Mouse (Mus musculus) CH12.LX (cell line): ENCODE measurements around the gene Vps33a. TPM values are rescaled to one million over a fixed set of nuclear protein-coding genes. Genes with fewer than 3 reads are reported as not detected.

ENCODE experiments used
- DNase-seq: peaks from one replicate; pipeline ENCODE4 v3.0.0-alpha.2; 2013; ENCODE audit errors: extremely low read depth
- H3K27ac ChIP-seq: 2 replicates; pipeline ENCODE4 v1.5.1; 2012; ENCODE audit warnings: low read depth, mild to moderate bottlenecking, control low read depth, moderate library complexity; ENCODE audit not compliant: insufficient read depth
- H3K27me3 ChIP-seq: replicated peaks from 2 replicates; pipeline ENCODE3; 2012; ENCODE audit warnings: inconsistent platforms
- H3K36me3 ChIP-seq, 2 experiments: replicated peaks in 1 of 2; 2 replicates each; pipeline versions ENCODE3 to v1.6.1; 2012; ENCODE audit warnings: inconsistent platforms in 1 of 2, low read length in 1 of 2, mild to moderate bottlenecking in 1 of 2, mixed read lengths in 1 of 2, moderate library complexity in 1 of 2; ENCODE audit not compliant: control insufficient read depth in 1 of 2, insufficient read depth in 1 of 2
- H3K4me1 ChIP-seq, 2 experiments: 2 replicates each; pipeline ENCODE4 v1.6.1; 2012; ENCODE audit warnings: inconsistent platforms in 1 of 2, moderate library complexity in 1 of 2; ENCODE audit not compliant: insufficient read depth in 2 of 2, control insufficient read depth in 1 of 2
- H3K4me2 ChIP-seq: 2 replicates; pipeline ENCODE4 v1.6.1; 2012; ENCODE audit warnings: low read depth, mild to moderate bottlenecking, control low read depth; ENCODE audit not compliant: poor library complexity, insufficient read depth, severe bottlenecking
- H3K4me3 ChIP-seq, 3 experiments: fragments of 150-350 bp in 1 of 3; sonication (generic) in 1 of 3; replicated peaks in 1 of 3; 2 replicates each; pipeline versions ENCODE3 to v1.5.1; 2011 to 2012; ENCODE audit warnings: low read depth in 2 of 3, low read length in 2 of 3, mild to moderate bottlenecking in 2 of 3, moderate library complexity in 2 of 3, control low read depth in 1 of 3, improper control_type of control experiment in 1 of 3, inconsistent platforms in 1 of 3, mixed read lengths in 1 of 3; ENCODE audit not compliant: poor library complexity in 1 of 3
- H3K79me2 ChIP-seq: replicated peaks from 2 replicates; pipeline ENCODE4 v1.6.1; 2012; ENCODE audit warnings: mild to moderate bottlenecking, moderate library complexity; ENCODE audit not compliant: control insufficient read depth, poor library complexity, insufficient read depth, severe bottlenecking; ENCODE audit errors: extremely low read depth
- H3K9ac ChIP-seq: 2 replicates; pipeline ENCODE4 v1.6.1; 2012; ENCODE audit warnings: low read depth, mild to moderate bottlenecking, control low read depth, moderate library complexity; ENCODE audit not compliant: insufficient read depth
- H3K9me3 ChIP-seq: replicated peaks from 2 replicates; pipeline ENCODE3; 2012; ENCODE audit warnings: low read length, inconsistent platforms, mixed read lengths
- BHLHE40 ChIP-seq: IDR thresholded peaks from 2 replicates; pipeline ENCODE4 v1.6.1; 2011; ENCODE audit warnings: mild to moderate bottlenecking, low read depth, low read length, improper control_type of control experiment
- CHD1 ChIP-seq: IDR thresholded peaks from 2 replicates; pipeline ENCODE4 v1.6.1; 2012; ENCODE audit warnings: low read depth, low read length, improper control_type of control experiment, inconsistent platforms
- CTCF ChIP-seq, 2 experiments: IDR thresholded peaks in 1 of 2; conservative IDR thresholded peaks in 1 of 2; 2 replicates each; pipeline ENCODE4 v1.5.1; 2011 to 2012; ENCODE audit warnings: low read depth in 2 of 2, low read length in 2 of 2, improper control_type of control experiment in 1 of 2, inconsistent platforms in 1 of 2, mild to moderate bottlenecking in 1 of 2, moderate library complexity in 1 of 2
- ELF1 ChIP-seq: IDR thresholded peaks from 2 replicates; pipeline ENCODE4 v1.6.1; 2014; ENCODE audit warnings: low read depth, mild to moderate bottlenecking, inconsistent platforms, low read length, improper control_type of control experiment
- GABPA ChIP-seq: IDR thresholded peaks from 2 replicates; pipeline ENCODE4 v1.6.1; 2012; ENCODE audit warnings: low read depth, low read length, improper control_type of control experiment, inconsistent platforms; ENCODE audit not compliant: insufficient replicate concordance
- IRF4 ChIP-seq: IDR thresholded peaks from 2 replicates; pipeline ENCODE4 v1.6.1; 2014; ENCODE audit warnings: low read depth, mild to moderate bottlenecking, inconsistent platforms, low read length, improper control_type of control experiment
- MAFK ChIP-seq: IDR thresholded peaks from 2 replicates; pipeline ENCODE4 v1.6.1; 2011; ENCODE audit warnings: low read length, improper control_type of control experiment; ENCODE audit not compliant: insufficient replicate concordance
- MAX ChIP-seq: IDR thresholded peaks from 2 replicates; pipeline ENCODE4 v1.6.1; 2011; ENCODE audit warnings: low read length, improper control_type of control experiment
- MXI1 ChIP-seq: IDR thresholded peaks from 2 replicates; pipeline ENCODE4 v1.6.1; 2011; ENCODE audit warnings: mild to moderate bottlenecking, low read depth, low read length, improper control_type of control experiment
- MYC ChIP-seq: IDR thresholded peaks from 2 replicates; pipeline ENCODE4 v1.6.1; 2011; ENCODE audit warnings: low read depth, mild to moderate bottlenecking, improper control_type of control experiment, low read length
- NELFE ChIP-seq: IDR thresholded peaks from 2 replicates; pipeline ENCODE4 v1.6.1; 2011; ENCODE audit warnings: low read depth, low read length, improper control_type of control experiment
- NRF1 ChIP-seq: IDR thresholded peaks from 2 replicates; pipeline ENCODE4 v1.6.1; 2014; ENCODE audit warnings: low read depth, mild to moderate bottlenecking, inconsistent platforms, low read length, improper control_type of control experiment, moderate library complexity
- POLR2A ChIP-seq: IDR thresholded peaks from 2 replicates; pipeline ENCODE4 v1.6.1; 2011; ENCODE audit warnings: low read depth, mild to moderate bottlenecking, improper control_type of control experiment, low read length
- POLR2AphosphoS2 ChIP-seq: IDR thresholded peaks from 2 replicates; pipeline ENCODE4 v1.6.1; 2011; ENCODE audit warnings: low read depth, low read length, improper control_type of control experiment
- RAD21 ChIP-seq: IDR thresholded peaks from 2 replicates; pipeline ENCODE4 v1.6.1; 2011; ENCODE audit warnings: low read depth, mild to moderate bottlenecking, low read length, improper control_type of control experiment, moderate library complexity
- SIN3A ChIP-seq: IDR thresholded peaks from 2 replicates; pipeline ENCODE4 v1.6.1; 2012; ENCODE audit warnings: low read length, improper control_type of control experiment, inconsistent platforms
- UBTF ChIP-seq: IDR thresholded peaks from 2 replicates; pipeline ENCODE4 v1.6.1; 2012; ENCODE audit warnings: low read depth, mild to moderate bottlenecking, inconsistent platforms, low read length, improper control_type of control experiment, moderate library complexity
- USF1 ChIP-seq: IDR thresholded peaks from 2 replicates; pipeline ENCODE4 v1.6.1; 2014; ENCODE audit warnings: low read depth, mild to moderate bottlenecking, inconsistent platforms, low read length, improper control_type of control experiment
- USF2 ChIP-seq: conservative IDR thresholded peaks from 2 replicates; pipeline ENCODE4 v1.6.1; 2011; ENCODE audit warnings: low read depth, low read length, improper control_type of control experiment
- ZMIZ1 ChIP-seq: IDR thresholded peaks from 2 replicates; pipeline ENCODE4 v1.6.1; 2012; ENCODE audit warnings: low read depth, mild to moderate bottlenecking, inconsistent platforms, low read length, improper control_type of control experiment
- dilution Hi-C: fragments of 300-500 bp; cut with MboI; formaldehyde crosslinking; loops from 2 replicates; pipeline ENCODE4 v1.14.3; 2020; ENCODE audit warnings: low sequenced_read_pairs; ENCODE audit not compliant: extremely low pct_unique_long_range_greater_than_20kb, extremely low pct_ligation_motif_present
- in situ Hi-C: fragments of 300-500 bp; cut with MboI; formaldehyde crosslinking; loops from 3 replicates; pipeline ENCODE4 v1.14.3; 2019; ENCODE audit warnings: low sequenced_read_pairs, low pct_ligation_motif_present, low pct_unique_long_range_greater_than_20kb, mixed read lengths
- polyA plus RNA-seq: library from polyadenylated mRNA; unstranded; fragments of >175 nt; gene quantifications from 2 replicates; pipeline ENCODE4 v1.2.1, GENCODE M21; 2012; ENCODE audit warnings: low read depth; ENCODE audit not compliant: insufficient read length
- total RNA-seq, 2 experiments: library from RNA; depleted of rRNA; stranded (reverse); fragments of 300-350 nt in 1 of 2; fragments of >200 nt in 1 of 2; gene quantifications; 2 replicates each; pipeline ENCODE4 v1.2.3; 2012 to 2014

Gene Vps33a
- total and polyA plus RNA-seq, 3 experiments: 17.1 to 30.6 (median 21.0) TPM

DNA sequence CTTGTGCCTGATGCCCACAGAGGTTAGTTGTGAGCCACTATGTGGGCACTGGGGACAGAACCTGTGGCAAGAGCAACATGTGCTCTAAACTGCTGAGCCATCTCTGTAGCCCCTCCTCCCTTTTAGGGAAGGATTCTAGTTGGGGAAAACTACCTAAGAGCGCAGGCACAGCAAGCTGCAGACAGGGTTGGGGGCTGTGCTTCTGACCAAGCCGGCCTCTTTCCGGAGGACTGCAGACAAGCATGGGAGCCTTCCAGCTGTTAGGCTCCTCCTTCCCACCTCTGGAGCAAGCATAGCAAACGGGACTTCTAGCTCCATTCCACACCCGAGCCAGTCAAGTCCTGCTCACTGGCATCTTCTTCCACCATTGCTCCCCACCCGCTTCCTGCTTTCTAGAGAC is 26.5 kb upstream of the Vps33a start:
- Histone ChIP-seq H3K9me3 (no peaks in the 10 kb centered on the region), H3K4me2 (no peak overlapping the region), H3K4me3 (no peak overlapping the region), H3K36me3 (peaks cover 29 to 77% of the 10 kb centered on the region in 2 experiments), H3K79me2 (no peaks in the 10 kb centered on the region; the same call in 1 of the 2 replicates), H3K9ac (no peak overlapping the region), H3K27me3 (no peaks in the 10 kb centered on the region), H3K4me1 (peaks cover 0 to 19% of the 10 kb centered on the region in 2 experiments; a peak in 2 of 4 replicates), H3K27ac (no peak overlapping the region)
- dilution Hi-C loops (no loop called here), in situ Hi-C loops (no loop called here)
- TF ChIP-seq MYC (no peak), ELF1 (no peak), NRF1 (no peak), CHD1 (no peak)
- DNase-seq: no peak

DNA sequence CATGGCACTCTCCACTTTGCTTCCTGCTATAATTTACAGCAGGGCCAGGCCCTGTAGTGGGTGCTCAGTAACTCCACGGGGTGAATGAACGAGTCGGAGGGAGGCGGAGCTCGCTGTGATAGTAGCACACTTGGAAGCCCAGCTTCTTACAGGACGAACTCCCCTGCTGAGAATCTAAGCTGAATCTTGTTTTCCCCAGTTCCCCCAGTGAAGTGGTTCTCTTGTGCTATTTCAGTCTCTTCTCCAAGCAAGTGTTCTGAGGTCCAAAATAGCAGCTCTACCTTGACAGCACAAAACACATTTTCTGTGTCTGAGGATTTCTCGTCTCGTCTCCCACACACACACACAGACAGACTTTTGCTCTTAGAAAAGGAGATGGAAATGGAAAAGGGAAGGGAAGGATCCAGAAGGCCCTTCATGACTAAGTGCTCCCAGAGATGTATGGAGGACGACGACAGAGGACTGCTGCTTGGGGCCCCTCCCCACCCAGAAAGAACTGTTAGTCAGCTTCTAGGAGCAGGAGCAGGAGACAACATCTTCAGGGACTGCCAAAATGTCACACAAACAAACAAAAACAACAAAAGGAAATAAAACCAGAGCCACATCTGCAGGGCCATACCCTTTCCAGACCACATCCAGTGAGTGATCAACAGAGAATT is 20.9 kb upstream of the Vps33a start:
- TF ChIP-seq POLR2A (no peak), SIN3A (no peak), NELFE (no peak), MAX (no peak), RAD21 (no peak), USF1 (no peak), MXI1 (no peak), ELF1 (no peak), MAFK (no peak), POLR2AphosphoS2 (no peak), CTCF (conservative IDR thresholded peaks at IDR 0.05 in 1 of 2, IDR thresholded peaks at IDR 0.05 in 1 of 2; ENCODE audit: low read depth in 2 of 2, low read length in 2 of 2) (no peak), BHLHE40 (no peak), IRF4 (no peak), GABPA (no peak), UBTF (no peak), ZMIZ1 (no peak), NRF1 (no peak), USF2 (no peak), CHD1 (no peak)

More for the DNA sequence above, 20.9 kb upstream of the Vps33a start:
- Histone ChIP-seq H3K4me1 (peaks cover 0 to 6% of the 10 kb centered on the region in 2 experiments; a peak in 1 of 4 replicates), H3K36me3 (peaks cover 16 to 73% of the 10 kb centered on the region in 2 experiments), H3K27ac (no peak overlapping the region), H3K4me2 (no peak overlapping the region), H3K4me3 (no peak overlapping the region), H3K9ac (no peak overlapping the region), H3K9me3 (no peaks in the 10 kb centered on the region), H3K27me3 (no peaks in the 10 kb centered on the region), H3K79me2 (no peaks in the 10 kb centered on the region)
- in situ Hi-C loops: no loop called here
- DNase-seq: no peak
- dilution Hi-C loops: no loop called here
